Mouse (Mus musculus): ENCODE results near the gene Nppa.

Gene Nppa

DNA sequence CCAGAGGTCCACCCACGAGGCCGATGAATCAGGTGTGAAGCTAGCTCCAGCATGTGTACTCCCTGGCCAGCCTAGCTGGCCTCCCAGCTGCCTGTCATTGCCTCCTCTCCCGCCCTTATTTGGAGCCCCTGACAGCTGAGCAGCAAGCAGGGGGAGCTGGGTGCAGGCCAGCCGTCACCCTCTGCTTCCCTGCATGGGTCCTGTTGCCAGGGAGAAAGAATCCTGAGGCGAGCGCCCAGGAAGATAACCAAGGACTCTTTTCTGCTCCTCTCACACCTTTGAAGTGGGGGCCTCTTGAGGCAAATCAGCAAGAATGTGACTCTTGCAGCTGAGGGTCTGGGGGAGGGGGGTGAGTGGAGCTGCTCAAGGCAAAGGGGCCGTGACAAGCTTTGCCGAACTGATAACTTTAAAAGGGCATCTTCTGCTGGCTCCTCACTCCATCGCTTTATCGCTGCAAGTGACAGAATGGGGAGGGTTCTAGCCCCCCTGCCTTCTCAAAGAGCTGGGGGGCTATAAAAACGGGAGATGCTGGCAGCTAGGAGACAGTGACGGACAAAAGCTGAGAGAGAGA, at the start of gene Nppa:
Gene Nppa (plus strand): TSS at position 521 of the 571 bp plus-strand sequence.
- DNase-seq (ENCODE audit: low read depth in 1 of 2, low spot score in 2 of 2), result no peak

DNA sequence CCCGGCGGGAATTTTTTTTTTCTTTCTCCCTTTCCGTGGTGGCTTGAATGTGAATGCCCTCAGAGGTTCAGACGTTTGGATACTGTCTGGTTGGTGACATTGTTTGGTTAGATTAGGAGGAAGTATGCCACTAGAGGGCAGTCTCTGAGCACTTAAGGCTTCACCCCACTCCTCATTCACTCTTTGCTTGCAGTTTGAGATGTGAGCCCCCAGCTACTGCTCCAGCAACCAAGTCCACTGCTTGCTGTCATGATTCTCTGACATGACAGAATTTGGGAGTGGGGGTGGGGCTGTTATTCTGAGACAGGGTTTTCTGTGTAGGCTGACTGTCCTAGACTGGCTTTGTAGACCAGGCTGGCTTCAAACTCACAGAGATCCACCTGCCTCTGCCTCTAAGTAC, 46.9 kb upstream of the Nppa start:
- DNase-seq (ENCODE audit: low read depth in 1 of 2, low spot score in 2 of 2), result no peak

DNA sequence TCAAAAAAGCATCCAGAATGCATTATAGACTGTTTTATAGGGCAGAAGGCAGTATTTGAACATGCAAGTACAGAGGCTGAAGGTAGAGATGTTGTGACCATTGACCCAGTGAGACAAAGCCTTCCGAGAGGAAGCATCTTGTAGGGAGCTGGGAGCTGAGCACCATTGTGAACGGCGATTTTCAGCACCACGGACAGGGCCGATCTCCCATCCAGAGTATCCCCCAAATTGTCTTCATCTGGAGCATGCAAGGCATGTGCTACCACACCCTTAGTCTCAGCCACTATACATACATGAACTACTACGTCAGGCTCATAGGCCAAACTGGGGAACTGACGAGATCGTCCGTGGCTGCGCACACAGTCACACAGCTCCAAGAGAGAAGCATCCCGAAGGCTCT, 43.4 kb upstream of the Nppa start:
- no peak for DNase-seq (ENCODE audit: low read depth in 1 of 2, low spot score in 2 of 2)

DNA sequence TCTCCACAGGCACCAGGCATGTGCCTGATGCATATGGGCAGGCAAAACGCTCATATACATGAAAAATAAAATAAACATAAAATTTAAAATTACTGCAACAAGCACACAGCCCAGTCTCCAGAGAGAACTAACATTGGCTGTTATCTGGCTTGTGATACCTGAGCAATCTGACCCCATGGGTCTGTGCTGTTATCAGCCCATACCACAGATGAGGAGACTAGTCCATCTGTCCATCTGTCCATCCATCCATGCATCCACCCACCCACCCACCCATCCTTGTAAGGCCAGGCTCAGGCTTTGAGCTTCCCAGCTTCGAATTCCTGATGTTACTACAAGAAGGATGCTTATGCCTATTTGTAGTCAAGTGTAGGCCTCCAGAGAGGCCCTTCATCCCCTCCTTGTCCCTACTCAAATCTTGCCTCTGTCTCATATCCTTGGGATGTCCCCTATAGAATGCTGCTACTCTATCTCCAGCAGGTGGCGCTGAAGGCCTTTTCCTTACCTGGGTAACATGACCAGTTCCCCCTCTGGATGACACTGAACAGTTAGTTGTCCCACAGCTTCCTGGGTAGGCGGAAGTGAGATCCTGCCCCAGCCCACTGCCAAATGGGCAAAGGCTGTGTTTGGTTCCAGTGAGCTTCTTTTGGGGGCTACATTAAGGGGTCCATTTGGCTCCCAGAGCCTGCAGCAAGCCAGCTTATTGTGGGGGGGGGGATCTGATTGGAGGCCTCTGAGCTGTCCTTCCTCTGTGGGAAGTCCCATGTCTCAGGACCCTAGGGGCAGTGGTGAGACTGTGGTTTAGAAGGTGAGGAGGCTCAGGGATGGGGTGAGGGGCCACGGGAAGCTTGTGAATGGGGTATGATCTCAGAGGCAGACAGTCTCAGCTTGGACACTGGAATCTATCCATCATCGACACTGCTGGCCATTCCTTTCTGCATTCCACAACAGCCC, 40.4 kb upstream of the Nppa start:
- no peak for DNase-seq (ENCODE audit: low read depth in 1 of 2, low spot score in 2 of 2)

DNA sequence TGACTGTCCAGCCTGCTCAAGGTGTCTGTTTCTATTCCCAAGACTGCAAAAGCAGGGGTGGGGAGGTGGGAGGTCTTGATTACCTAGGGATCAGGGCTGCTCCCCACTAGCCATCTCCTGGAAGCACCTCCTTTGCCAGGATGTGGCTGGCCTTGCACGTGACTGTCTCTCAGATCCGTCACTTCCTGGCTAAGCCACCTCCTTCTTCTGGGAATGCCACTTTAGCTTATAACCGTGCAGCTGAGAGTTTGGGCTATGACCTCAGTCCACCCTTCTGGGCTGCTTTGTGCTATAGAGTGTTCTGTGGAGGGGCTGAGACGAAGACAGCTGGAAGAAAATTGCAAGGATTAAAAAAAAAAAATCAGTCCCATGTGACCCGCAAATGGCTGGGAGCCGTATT, 37.7 kb upstream of the Nppa start:
- no peak for DNase-seq (ENCODE audit: low read depth in 1 of 2, low spot score in 2 of 2)

DNA sequence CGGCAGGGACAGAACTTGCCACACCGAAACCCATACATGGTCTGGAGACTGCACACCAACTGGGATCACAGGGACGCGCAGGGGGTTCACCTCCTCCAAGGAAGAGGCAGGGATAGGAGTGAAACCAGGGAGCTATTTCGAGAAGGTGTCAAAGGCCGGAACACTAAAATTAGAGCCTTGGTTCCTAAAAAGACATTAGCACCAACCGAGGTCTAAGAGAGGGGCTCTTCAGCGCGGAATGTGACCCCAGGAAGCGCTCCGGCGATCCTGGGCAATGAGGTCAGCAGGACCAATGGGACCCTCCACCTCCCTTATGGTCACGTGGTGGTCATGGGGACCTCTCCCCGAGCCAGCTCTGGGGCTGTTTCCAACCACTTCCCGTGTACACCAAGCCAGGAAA, 36.9 kb upstream of the Nppa start:
- no peak for DNase-seq (ENCODE audit: low read depth in 1 of 2, low spot score in 2 of 2)

DNA sequence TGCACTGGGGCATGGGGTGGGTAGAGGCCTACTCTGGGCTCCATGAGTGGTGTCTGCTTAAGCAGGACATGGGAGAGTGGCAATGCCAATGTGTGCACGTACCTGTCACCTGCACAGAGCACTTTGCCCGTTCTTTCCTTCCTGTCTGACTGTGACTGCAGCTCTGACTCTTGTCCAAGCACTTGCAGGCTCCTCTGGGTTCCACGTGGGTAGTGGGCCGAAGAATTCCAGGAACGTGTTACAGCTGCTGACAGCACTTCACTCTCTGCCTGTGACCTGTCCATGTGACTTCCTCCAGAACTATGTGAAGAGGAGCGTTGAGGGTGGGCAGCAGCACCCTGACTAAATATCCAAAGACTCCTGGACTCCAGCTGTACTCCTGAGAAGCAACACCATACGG, 34.8 kb upstream of the Nppa start:
- no peak for DNase-seq (ENCODE audit: low read depth in 1 of 2, low spot score in 2 of 2)

DNA sequence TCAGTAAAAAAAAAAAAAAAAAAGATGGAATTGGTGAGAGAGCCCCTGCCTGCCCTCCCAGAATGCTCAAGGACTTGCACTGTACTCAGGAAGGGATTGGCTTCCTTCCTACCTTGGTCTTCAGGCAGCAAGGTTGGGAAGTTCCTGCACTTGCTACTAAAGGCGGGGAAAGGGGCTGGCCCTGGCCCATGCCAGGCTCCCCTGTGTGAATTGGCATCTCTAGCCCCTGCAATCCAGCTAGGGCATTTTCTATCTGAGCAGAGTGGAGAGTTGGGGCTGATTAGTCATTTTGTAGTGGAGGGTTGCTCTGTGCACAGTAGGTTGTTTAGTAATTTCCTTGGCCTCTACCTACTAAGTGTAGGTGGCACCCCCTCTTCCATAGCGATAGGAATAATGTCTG, 31.7 kb upstream of the Nppa start:
- DNase-seq (ENCODE audit: low read depth in 1 of 2, low spot score in 2 of 2), result no peak

DNA sequence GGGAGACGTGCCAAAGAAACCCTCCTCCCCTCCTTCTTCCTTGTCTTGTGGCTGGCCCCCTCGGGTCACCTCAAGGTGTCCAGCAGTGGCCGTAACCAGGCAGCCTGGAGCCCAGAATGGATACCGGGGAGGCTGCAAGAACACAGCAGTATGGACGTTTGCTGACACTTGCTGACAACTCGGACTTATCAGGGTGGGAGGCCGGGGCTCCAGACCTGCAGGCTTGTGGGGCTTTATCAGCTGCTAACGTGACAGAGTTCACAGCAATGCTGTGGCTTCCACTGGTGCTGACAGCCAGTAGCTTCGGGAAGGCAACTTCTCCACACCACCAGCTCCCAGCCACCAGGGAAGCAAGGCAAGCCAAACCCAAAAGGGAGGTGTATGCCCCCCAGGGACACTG, 31.2 kb upstream of the Nppa start:
- no peak for DNase-seq (ENCODE audit: low read depth in 1 of 2, low spot score in 2 of 2)

DNA sequence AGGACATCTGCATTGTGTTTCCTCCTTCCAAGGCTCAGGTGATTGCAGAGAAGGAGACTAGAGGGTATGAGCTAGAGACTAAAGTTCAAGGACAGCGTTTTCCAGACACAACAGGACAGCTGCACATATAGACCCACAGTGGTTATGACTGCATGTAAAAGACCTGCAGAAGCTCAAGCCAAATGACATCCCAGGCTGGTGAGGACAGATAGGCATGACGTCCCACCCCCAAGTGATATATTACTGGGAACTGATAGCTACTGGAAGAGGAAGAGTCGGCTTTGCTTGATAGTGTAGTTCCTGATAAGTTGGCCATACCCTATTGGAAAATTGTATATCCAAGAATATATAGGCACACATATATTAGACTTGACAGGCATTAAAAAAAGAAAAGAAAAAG, 24.3 kb upstream of the Nppa start:
- DNase-seq (ENCODE audit: low read depth in 1 of 2, low spot score in 2 of 2), result no peak

DNA sequence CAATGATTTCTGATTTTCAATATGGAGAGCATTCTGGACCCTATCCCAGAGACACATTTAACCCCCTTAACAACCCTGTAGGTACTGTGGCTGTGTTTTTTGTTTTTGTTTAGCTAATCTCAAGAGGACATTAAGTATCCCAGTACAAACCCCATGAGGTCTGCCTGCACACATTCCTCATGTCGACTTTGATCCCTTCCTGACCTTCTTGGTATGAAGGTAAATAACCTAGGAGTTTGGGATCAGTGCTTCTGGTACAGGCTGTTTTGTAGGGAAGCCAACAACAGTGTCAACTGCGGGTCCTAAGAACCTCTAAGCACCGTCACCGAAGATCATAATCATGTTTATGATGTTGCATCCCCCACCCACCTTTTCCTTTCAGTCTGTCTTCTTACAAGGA, 22.8 kb upstream of the Nppa start:
- DNase-seq (ENCODE audit: low read depth in 1 of 2, low spot score in 2 of 2), result no peak

DNA sequence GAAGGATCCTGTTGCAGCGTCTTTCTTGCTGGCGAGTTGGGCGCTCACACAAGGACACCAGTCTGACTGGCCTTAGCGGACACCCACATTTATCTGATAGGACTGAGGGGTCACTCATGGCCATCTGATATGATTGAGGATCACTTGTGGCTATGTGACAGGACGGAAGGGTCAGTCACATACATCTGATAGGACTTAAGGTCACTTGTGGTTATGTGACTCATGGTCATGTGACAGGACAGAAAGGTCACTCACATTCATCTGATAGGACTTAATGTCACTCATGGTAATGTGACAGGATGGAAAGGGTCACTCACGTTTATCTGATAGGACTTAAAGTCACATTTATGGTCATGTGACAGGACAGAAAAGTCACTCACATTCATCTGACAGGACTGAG, 22.1 kb upstream of the Nppa start:
- DNase-seq (ENCODE audit: low read depth in 1 of 2, low spot score in 2 of 2), result no peak

DNA sequence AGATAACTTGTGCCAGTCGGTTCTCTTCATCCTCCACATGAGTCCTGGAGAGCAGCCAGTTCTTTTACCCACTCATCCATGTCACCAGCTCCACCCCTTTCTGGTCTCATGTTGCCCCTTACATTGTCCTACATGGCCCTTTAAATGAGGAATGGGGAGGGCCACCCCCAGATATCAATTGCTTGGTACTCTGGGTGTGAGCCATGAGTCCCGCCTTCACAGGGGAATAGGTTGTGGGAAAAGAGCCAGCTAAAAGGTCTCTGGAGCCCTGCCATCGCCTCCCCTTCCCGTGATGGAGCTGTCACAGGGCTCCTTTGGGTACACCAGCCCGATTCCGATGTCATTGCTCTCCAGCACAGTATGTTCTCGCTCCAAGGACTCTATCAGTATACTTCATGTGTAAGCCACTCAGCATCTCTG, 21.1 kb upstream of the Nppa start:
- no peak for DNase-seq (ENCODE audit: low read depth in 1 of 2, low spot score in 2 of 2)

DNA sequence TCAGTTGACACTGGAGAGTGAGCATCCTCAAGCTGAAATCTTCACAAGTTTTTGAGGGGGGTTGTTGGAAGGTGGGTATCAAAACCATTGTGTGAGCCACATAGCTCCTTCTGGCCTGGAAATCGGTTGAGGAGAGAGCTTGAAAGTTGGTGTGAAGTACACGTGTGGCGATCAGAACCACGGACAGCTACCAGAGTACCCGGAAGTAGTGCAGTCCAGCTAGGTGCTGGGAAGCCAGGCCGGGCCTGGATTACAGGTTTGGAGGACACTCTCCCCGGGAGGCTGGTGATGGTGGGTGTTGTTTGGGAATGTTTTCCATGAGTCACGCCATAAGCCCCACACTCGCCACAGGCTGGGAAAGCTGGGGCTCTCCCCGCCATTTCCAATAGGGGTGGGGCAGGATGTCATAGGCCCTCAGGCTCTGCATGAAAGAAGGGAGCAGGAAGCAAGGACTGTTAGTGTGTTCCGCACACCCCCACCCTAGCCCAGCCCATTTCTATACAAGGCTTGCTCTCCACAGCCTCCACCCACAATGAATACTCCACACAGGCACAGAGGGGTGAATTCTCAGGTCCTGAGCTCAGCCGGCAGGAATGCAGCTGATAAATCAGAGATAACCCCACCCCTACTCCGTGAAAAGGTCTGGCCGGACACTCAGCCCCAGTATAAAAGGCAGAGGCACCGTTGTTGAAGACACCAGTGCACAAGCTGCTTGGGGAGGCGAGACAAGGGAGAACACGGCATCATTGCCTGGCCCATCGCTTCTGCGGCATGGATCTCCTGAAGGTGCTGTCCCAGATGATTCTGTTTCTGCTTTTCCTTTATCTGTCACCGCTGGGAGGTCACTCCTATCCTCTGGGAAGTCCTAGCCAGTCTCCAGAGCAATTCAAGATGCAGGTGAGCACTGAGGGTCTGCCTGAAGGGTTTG, 15.1 kb upstream of the Nppa start, which contains the start of gene Nppb:
Gene Nppb (plus strand): TSS at position 584 of the 928 bp plus-strand sequence.
- no peak for DNase-seq (ENCODE audit: low read depth in 1 of 2, low spot score in 2 of 2)

DNA sequence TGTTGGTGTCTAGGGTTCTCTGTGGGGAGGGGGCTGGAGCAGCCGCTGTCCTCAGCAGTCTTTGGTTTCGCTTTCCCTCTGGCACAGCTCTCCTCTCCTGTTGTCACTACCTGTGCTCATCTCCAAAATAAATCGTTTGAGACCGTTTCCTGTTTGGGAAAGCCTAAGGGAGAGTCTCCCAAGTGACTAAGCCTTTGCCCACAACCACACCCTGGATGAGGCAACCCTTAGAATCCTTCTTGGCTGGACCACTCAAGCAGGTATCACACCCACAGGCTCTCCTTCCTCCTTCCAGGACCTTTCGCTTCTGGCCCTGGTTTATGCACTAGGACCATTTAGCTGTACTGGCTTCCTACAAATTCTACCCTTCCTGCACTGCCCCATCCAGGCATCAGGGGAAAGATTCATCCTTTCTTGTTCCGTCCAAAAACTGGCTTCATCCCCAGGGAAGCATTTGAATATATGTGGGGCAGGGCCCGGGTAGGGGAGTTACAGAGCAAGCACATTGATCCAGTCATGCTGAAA, 6.9 kb upstream of the Nppa start:
- DNase-seq (ENCODE audit: low read depth in 1 of 2, low spot score in 2 of 2), result no peak

DNA sequence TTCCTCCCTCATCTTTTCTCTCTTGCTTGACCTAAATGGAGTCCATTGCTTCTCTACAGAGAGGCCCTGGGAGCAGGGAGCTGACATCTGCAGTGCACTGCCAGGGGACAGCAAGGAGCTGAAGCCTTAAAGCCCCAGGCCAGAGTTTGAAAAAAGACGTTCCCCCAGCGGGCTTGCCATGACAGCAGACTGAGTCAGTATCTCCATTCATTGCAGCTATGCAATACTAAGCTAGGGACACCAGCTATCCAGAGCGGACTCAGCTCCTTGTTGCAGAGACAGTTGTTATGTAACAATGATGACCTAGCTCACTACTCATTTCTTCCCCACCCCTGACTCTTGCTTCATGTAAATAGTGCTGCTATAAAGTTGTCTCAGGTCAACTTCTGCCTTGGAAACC, 5.2 kb upstream of the Nppa start:
- no peak for DNase-seq (ENCODE audit: low read depth in 1 of 2, low spot score in 2 of 2)

DNA sequence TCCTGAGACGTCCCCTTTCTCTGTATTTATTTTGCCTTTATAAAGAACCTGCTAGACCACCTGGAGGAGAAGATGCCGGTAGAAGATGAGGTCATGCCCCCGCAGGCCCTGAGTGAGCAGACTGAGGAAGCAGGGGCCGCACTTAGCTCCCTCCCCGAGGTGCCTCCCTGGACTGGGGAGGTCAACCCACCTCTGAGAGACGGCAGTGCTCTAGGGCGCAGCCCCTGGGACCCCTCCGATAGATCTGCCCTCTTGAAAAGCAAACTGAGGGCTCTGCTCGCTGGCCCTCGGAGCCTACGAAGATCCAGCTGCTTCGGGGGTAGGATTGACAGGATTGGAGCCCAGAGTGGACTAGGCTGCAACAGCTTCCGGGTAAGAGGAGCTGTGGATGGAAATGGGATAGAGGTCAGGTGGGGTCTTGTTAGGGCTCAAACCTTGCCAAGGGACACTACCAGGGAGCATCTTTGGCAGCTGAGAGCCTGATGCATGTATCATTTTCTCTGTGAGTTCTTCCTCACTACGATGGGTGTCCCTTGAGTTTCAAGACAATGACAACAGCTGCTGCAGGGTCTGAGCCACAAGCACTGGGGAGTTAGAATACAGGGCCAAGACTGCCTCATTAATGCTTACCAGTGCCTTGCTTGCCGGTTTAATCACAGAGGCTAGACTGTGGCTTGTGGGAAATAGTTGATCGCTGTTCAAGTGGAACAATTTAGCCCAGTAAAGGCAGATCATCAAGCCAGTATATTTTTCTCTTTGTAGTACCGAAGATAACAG, 679 bp downstream of the Nppa start:
- no peak for DNase-seq (ENCODE audit: low read depth in 1 of 2, low spot score in 2 of 2)

DNA sequence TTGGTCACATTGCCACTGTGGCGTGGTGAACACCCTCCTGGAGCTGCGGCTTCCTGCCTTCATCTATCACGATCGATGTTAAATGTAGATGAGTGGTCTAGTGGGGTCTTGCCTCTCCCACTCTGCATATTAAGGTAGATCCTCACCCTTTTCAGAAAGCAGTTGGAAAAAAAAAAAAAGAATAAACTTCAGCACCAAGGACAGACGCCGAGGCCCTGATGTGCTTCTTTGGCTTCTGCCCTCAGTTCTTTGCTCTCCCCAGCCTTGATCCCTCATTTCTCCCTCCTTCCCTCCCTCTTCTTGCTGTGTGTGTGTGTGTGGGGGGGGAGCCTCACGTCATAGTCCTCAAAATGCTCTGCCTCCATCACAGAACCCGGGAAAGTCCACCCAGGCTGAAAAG, 1.3 kb downstream of the Nppa start:
- no peak for DNase-seq (ENCODE audit: low read depth in 1 of 2, low spot score in 2 of 2)

DNA sequence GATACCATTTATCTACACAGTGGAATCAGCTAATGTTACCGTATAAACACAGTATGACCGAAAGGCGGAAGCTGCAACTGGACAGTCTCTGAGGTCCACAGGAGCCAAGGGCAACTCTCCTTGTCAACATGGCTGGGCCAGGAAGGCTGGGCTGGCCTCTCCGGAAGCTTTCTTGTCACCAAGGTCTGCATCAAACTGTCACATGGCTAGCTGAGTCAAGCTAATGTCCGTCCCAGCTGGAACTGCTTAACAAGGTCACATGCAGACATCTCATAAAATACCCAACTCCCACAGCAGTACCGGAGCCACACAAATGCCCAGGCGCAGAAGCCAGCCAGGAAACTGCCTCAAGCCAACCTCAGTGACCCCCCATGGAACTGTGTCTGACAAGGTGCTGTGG, 3.8 kb downstream of the Nppa start:
- no peak for DNase-seq (ENCODE audit: low read depth in 1 of 2, low spot score in 2 of 2)

DNA sequence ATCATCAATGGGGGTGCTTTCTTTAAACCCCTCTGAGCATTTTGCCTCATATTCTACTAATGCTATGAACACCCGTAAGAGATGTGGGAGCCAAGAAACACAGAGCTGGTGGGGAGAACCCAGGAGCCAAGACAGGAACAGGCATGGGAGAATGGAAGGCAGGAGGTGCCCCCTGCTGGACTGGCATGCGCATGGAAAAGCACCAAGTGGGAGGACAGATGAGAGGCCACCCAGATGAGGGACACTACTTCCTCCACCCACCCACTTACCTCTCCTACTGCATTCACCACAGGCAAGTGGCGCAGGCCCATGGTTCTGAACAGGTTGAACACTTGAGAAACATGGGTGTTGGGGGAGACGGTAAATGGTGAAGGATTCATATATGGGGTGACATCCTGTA, 7.9 kb downstream of the Nppa start:
- DNase-seq (ENCODE audit: low read depth in 1 of 2, low spot score in 2 of 2), result no peak

DNA sequence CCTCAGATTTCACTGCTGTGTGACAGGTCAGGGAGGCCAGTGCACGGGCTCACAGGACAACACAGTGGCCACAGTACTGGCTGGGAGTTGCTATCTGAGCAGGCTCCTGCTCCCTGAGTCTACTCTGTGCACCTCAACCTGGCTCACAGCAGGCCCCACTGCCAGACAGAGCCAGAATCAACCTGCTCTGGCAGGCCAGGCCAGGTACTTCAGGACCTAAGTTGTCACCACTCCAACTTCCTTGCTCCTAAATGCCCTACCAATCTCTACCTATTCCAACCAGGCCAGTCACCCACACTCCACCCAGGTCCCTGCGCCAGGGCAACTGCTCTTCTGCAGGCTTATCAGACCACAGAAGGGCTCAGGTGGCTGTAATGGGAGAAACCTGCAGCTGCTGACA, 9.1 kb downstream of the Nppa start:
- no peak for DNase-seq (ENCODE audit: low read depth in 1 of 2, low spot score in 2 of 2)

Measured in monocyte, adult 2 months (primary cell).